Mouse (Mus musculus): ENCODE results near the gene Washc1.
"Not testable (repeated sequence)": the region's sequence is repeated elsewhere in the genome, so short reads cannot be mapped to it uniquely, and the experiment has no call there.

Gene Washc1

DNA sequence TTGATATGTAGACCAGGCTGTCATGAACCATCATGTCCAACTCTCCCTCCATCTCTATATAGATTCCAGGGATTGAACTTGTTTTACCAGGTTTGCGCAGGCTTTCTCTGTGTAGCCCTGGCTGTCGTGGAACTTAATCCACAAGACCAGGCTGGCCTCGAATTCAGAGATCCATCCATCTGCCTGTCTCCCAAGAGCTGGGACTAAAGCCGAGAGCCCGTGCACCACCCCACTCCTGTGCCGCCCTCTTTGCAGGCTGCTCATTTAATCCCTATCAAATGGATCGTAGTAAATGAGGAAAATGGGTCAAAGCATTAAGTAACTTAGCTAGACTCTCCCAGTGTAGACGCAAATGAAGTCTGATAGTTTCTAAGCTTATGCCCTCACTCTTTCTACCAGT lies 3.9 kb upstream of the Washc1 start:
- in situ Hi-C loops (cut with MboI; ENCODE audit: low pct_unique_long_range_greater_than_20kb in 1 of 2, low sequenced_read_pairs in 2 of 2, unreplicated experiment in 1 of 2): no loop called here

DNA sequence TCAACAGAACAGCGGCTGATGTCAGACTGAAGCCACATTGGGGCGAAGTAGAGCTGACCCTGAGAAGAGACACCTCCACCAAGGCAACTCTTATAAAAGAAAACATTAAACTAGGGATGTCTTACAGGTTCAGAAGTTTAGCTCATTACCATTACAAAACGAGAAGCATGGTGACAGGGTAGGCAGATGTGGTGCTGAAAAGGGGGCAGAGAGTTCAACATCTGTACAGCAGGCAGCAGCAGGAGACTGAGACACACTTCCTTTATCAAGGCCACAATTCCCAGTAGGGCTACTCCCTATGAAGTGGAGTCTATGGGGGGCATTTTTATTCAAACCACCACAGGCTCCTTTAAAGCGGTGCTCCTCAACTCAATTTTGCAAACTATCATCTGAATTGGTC lies 3.1 kb upstream of the Washc1 start:
- in situ Hi-C loops (cut with MboI; ENCODE audit: low pct_unique_long_range_greater_than_20kb in 1 of 2, low sequenced_read_pairs in 2 of 2, unreplicated experiment in 1 of 2): no loop called here

DNA sequence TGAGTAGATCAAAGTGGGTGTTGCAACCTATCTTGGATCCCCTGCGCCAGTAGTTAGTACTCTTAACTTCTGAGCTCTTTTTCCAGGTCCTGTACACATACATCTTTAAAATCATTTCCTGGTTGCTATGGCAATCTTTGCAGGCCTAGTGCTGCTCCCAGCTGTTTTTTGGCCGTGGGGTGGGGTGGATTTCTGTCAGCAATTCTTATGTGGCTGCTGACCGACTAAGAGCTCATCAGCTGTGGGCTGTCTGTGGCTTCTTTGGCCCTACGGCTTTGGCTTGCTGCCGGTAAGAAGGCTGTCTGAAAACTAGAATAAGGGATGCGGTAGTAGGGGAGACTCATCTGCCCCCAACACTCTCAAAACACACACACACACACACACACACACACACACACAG lies 599 bp upstream of the Washc1 start:
- in situ Hi-C loops (cut with MboI; ENCODE audit: low pct_unique_long_range_greater_than_20kb in 1 of 2, low sequenced_read_pairs in 2 of 2, unreplicated experiment in 1 of 2): no loop called here

DNA sequence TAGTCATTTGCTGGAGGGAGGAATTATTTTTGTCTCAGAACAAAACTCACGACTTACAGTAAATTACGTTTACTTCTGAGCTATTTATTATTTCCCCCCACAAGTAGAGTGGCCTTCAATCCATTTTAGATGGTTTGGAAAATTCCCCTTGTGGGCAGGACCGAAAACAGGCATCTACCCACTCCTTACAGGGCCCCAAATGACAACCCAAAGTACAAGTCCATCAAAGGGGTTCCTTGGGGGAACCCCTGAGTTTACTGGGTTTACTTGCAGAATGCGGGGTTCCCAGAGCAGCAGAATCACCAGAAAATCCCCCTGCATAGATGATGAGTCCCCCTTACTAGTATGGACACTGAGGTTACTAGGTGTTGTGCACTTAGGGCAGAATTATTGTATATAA lies 821 bp downstream of the Washc1 start:
- in situ Hi-C loops (cut with MboI; ENCODE audit: low pct_unique_long_range_greater_than_20kb in 1 of 2, low sequenced_read_pairs in 2 of 2, unreplicated experiment in 1 of 2): no loop called here

DNA sequence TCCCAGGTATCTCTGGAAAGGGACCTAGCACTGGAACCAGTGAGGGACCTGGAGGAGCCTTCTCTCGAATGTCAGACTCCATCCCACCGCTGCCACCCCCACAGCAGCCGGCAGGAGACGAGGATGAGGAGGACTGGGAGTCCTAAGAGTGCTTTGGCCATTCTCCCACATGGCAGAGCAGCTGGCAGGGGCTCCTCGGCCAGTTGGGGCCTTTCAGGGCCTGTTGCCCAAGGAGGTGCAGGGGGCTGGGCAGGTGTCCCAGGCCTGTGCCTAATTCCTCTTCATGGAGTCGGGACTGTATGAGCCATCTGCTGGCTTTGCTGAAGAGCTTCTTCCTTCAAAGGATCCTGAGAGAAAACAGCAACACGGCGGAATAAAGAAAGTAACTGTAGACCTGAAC lies 7.6 kb downstream of the Washc1 start:
- in situ Hi-C loops (cut with MboI; ENCODE audit: low pct_unique_long_range_greater_than_20kb in 1 of 2, low sequenced_read_pairs in 2 of 2, unreplicated experiment in 1 of 2): no loop called here

DNA sequence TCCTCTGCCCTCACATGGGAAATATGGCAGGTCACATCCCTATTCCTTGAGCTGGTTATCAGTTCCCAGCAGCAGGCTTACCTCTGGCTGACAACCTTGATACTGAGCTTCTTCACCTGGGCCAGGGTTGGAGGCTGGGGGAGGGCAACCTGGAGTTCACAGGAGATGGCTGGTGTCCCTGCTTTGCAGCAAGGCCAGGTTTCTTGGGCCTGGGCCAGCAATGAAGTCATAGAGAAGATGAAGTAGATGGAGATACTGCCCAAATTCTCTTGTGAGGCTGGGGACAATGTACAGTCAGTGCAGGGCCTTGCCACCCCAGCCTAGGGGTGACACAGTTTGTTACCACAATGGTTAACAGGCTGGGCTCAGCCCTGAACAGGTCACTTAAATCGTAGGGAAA lies 9.4 kb downstream of the Washc1 start:
- in situ Hi-C loops (cut with MboI; ENCODE audit: low pct_unique_long_range_greater_than_20kb in 1 of 2, low sequenced_read_pairs in 2 of 2, unreplicated experiment in 1 of 2): no loop called here

DNA sequence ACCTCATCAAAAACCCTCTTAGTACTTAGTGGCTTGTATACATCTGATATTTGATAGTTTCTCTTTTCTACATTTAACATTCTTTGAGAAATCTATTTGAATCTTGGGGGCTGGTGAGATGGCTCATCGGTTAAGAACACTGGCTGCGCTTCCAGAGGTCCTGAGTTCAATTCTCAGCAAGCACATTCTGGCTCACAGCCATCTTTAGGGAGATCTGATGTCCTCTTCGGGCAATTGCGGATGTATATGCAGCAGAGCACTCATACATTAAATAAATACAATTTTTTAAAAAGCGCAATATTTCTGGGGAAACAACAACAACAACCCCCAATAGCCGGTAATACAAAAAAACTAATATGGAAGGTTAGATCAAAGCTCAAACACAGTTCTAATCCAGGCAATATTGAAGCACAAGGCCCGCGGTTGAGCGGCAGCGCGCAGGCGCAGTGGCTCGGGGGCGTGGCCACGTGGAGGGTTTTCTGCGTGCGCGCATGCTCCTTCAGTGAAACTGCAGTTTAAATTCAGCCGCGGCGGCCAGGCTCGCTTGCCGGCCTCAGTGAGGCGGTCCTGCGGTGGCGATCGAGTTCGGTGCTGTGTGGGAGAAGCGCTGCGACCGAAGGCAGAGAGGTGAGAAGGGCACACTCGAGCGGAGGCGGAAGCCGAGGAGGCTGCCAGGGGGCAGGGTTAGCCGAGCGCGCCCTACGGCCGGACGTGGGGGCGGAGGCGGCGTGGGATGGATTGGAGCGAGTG lies 11.9 kb downstream of the Washc1 start, which contains the start of gene Ddx11:
Gene Ddx11, plus strand, starts transcription at position 455 of the 750 bp plus-strand sequence.
- in situ Hi-C loops (cut with MboI; ENCODE audit: low pct_unique_long_range_greater_than_20kb in 1 of 2, low sequenced_read_pairs in 2 of 2, unreplicated experiment in 1 of 2): no loop called here

DNA sequence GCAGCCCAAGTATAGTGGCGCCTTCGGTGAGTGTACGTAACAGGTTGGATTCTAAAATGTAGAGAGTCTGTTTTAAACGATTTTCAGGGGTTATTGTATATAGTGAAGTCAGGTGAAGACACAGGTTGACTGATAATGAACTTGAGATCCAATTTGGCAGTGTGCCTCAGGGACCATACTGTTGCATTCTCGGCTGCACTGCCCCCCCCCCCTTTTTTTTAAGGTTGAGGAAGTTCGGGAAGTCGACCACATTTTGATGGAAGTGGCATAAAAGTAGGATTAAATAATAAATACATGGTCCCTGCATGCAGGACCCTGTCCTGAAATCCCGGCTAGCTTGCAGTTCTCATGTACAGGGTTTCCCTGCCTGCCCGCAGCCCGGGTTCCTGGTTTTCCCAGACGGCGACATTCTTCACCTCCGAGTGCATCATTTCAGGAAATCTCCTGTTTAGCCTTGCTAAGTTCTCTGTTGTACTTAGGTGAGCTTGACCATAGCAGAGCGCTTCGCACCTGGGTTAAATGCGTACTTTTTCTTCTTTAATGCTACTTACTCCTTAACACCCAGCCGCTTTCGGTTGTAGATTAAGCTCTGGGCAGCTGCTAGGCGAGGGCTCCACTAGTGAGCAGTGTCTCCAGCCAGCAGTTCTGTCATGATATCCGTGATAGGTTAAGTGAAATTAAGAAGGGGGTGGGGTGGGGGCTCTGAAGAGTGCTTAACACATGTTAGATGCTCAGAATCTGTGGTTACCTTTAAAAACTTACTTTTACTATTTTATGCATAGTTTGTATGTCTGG lies 12.7 kb downstream of the Washc1 start:
- in situ Hi-C loops (cut with MboI; ENCODE audit: low pct_unique_long_range_greater_than_20kb in 1 of 2, low sequenced_read_pairs in 2 of 2, unreplicated experiment in 1 of 2): no loop called here

DNA sequence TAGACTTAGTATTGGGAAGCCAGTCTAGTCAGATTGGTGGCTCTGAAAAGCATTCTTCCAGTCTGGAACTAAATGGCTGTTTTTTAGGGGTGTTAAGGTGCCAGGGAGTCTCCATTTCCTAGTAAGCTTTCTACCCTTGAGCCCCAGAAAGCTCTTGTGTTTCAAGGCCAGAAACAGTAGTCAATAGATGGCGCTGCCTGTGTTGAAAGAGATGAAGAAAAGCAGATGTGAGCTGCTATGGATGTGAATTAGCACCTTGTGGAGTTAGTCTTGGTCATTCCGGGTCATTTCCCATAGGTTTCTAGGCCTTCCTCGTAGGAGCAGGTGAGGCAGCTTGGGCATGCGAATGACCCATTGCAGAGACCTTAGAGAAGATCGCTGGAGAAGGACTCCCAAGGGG lies 13.9 kb downstream of the Washc1 start:
- in situ Hi-C loops (cut with MboI; ENCODE audit: low pct_unique_long_range_greater_than_20kb in 1 of 2, low sequenced_read_pairs in 2 of 2, unreplicated experiment in 1 of 2): no loop called here

DNA sequence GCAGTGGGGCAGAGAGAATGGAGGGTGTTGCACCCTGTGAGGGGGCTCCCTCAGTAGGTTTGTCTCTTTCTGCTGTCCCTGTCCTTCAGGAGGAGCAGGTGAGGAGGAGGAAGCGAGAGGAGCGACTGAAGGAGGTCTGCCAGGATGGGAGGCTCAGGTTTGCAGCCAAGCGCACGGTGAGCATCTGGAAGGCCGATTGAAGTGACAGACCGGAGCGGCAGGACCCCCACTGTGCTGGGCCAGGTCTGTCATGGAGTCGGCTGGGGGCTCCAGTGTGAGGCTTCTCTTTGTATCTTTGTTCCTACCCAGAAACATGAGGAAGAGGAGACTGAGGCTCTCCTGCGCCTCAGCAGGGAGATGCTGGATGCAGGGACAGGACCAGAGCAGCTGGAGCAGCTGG lies 19.0 kb downstream of the Washc1 start:
- in situ Hi-C loops (cut with MboI; ENCODE audit: low pct_unique_long_range_greater_than_20kb in 1 of 2, low sequenced_read_pairs in 2 of 2, unreplicated experiment in 1 of 2): no loop called here

DNA sequence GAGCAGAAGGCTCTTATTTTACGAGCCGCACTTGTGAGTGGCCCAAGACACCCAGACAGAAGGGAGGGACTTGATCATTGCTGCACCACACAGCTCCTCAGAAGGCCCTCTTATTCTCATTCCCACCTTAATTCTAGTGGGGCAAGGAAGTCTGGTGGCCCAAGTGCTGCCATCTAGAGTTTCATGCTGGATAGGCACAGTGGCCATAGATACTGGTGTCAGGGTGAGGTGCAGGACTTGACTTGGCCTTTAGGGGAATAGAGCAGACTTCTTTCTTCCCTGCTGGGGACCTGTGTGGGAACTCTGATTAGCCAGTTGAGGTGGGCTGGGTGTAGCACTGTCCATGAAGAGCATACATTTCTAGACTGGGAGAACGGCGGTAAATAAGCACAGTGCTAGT lies 19.9 kb downstream of the Washc1 start:
- in situ Hi-C loops (cut with MboI; ENCODE audit: low pct_unique_long_range_greater_than_20kb in 1 of 2, low sequenced_read_pairs in 2 of 2, unreplicated experiment in 1 of 2): no loop called here

DNA sequence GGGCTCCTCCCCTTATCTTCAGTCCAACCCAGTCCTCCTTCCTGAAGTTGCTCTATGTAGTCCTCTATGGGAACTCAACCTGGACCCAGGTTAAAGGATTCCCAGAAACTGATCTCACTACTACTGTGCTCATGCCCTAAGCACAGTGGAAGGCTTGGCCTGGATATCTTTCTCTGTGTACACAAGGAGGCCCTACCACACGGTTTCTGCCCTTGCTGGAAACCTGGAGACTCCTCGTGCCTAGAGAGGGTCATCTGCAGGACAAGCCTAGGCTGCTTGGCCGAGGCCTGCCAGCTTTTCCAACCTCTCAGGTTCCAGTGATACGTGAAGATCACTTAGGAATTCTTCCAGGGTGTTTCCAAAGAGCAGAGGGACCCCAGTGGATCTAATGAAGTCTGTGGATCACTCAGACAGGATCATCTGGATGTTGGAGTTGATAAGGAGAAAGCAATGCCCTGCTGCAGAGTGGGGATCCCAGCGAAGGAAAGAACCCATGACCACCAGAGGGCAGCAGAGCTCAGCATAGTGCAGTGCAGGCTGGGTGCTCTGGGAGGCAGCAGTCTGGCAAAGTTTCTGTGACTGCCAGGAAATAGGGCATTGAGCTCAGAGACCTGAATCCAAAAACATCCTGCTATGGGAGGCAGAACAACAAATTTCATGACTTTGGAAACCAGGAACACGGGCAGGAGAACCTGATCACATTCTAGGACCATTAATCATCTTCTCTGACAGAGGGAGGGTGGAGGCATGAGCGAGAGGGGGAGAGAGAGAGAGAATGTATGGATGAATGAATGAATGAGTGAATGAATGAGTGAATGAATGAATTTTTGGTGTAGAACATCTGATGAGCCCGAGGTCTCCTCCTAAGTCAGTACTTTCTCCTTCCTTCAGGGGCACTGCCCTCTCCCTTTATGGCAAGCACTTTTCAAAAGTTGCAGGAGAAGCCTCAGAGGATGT lies 41.6 kb downstream of the Washc1 start:
- in situ Hi-C loops (cut with MboI; ENCODE audit: low pct_unique_long_range_greater_than_20kb in 1 of 2, low sequenced_read_pairs in 2 of 2, unreplicated experiment in 1 of 2): loop anchor here in 1 of 2 experiments (10.0 kb wide), 2 partner anchors 52 to 332 kb away; no protein-coding TSS in a partner anchor

DNA sequence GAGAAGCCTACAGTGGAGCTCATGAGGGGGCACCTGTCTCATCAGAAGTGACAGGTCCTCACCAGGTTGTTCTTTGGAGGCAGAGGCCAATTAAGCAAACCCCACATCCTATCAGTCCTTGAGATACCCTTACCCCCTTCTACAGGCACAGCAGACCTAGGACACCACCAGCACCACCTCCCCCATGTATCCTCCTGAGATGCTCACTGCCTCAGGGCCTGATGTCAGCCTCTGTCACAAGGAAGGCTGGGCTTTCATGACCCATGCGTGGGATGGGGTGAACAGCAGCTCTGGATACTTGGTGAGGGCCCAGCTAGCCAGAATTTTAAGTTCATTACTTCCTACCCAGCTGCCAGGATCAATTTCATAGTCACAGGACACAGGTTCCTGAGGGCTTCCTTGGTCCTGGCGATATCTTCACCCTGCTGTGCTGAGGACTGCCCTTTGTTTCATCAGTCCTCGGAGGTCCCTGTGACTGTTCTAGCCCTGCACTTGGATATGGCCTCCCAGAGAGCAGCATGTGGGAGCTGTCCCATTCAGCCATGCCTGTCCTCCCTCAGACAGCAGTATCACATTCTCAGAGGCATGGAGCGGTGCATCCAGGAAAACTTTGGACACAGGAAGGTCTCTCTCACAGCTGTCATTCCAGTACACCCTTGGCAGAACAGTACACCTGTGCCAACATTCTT lies 42.5 kb downstream of the Washc1 start:
- in situ Hi-C loops (cut with MboI; ENCODE audit: low pct_unique_long_range_greater_than_20kb in 1 of 2, low sequenced_read_pairs in 2 of 2, unreplicated experiment in 1 of 2): loop anchor here in 1 of 2 experiments (10.0 kb wide), 2 partner anchors 51 to 331 kb away; no protein-coding TSS in a partner anchor

DNA sequence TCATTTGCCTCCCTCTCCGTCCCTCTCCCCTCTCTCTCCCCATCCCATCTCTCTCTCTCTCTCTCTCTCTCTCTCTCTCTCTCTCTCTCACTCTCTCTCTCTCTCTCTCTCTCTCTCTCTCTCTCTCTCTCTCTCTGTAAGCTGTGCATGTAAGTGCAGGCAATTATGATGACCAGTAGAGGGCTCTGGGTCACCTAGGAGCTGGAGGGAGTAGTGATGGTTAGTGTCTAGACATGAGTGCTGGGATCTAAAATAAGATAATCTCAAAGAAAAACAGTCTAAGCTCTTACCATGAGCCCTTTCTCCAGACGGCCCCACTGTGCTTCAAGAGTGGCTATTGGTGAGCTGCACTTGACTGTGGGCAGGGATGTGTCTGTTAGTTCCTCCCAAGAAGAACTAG lies 43.5 kb downstream of the Washc1 start:
- in situ Hi-C loops (cut with MboI; ENCODE audit: low pct_unique_long_range_greater_than_20kb in 1 of 2, low sequenced_read_pairs in 2 of 2, unreplicated experiment in 1 of 2): loop anchor here (5.0 to 10.0 kb wide), 3 partner anchors 50 to 330 kb away; no protein-coding TSS in a partner anchor

DNA sequence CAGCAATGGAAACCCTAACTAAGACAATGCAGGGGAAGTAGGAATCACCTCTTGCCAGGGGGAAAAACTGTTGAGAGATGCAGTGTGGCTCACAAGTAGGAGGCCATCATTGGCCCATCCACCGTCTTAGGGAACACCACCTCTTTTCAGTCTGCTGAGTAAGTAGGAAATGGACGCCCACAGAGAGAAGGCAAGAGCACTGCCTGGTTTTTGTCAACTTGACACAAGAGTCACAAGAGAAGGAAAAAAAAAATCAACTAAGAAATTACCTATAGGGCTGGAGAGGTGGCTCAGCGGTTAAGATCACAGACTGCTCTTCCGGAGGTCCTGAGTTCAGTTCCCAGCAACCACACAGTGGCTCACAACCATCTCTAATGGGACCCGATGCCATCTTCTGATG lies 46.9 kb downstream of the Washc1 start:
- in situ Hi-C loops (cut with MboI; ENCODE audit: low pct_unique_long_range_greater_than_20kb in 1 of 2, low sequenced_read_pairs in 2 of 2, unreplicated experiment in 1 of 2): loop anchor here (5.0 to 10.0 kb wide), 3 partner anchors 47 to 327 kb away; no protein-coding TSS in a partner anchor

DNA sequence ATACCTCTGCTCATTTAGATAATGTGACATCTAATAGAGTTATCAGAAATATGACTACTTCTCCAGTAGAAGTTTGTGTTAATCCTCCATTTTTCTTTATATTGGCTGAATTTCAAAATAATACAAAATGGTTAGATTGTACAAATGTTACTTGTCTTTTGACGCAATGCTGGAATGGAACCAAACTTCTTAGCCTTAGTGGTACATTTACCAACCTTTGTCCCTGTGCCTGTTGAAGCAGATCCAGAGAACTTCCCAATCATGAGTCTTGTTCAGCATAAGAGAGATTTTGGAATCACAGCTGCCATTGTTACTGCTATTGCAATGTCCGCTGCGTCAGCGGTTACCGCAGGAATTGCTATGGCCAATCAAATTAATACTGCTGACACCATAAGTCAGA lies 55.8 kb downstream of the Washc1 start:
- in situ Hi-C loops (cut with MboI; ENCODE audit: low pct_unique_long_range_greater_than_20kb in 1 of 2, low sequenced_read_pairs in 2 of 2, unreplicated experiment in 1 of 2): not testable (repeated sequence)
